Mouse (Mus musculus): ENCODE measurements around the gene Txn1. TPM values are rescaled to one million over a fixed set of nuclear protein-coding genes. Genes with fewer than 3 reads are reported as not detected.

Txn1 gene
- polyA plus RNA-seq, 1 experiment from 2014 or later: 294 TPM

DNA sequence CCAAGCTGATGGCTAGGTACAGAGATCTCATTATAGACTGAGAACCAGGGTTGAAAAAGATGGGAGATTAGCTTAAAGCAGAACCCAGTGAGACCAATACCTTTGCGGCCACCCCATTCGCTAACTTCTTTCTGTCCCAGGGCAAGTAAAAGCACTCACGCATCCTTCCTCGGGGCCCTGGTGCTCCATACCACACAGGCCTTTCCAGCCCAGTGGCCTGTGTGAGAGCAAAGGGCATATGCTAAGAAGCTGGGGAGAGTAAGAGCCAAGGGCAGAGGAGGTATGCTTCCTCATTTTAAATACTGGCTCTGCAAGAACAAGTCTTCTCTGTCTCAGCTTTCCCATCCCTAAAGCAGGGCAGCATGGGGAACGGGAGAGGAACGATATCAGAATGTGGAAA is 6.3 kb downstream of the Txn1 start:
- Histone ChIP-seq H3K9ac (replicated peaks; ENCODE audit: low read depth, low read length) (no peak overlapping the region), H3K36me3 (ENCODE audit: control insufficient read depth, insufficient read depth, low read length) (peaks cover 15% of the 10 kb centered on the region), H3K4me1 (ENCODE audit: control insufficient read depth, insufficient read depth, low read length) (peaks cover 11% of the 10 kb centered on the region), H3K4me2 (ENCODE audit: low read depth, low read length) (no peak overlapping the region), H3K27ac (ENCODE audit: low read depth, low read length) (no peak overlapping the region), H3K4me3 (ENCODE audit: low read depth, low read length) (no peak overlapping the region), H3K9me3 (ENCODE audit: control insufficient read depth, low read length) (no peaks in the 10 kb centered on the region), H3K27me3 (ENCODE audit: control insufficient read depth, insufficient read depth, low read length) (no peaks in the 10 kb centered on the region)
- WGBS: 95% methylated on average over 6 of the region's 6 CpGs
- no peak for ATAC-seq (ENCODE audit: low read depth)

DNA sequence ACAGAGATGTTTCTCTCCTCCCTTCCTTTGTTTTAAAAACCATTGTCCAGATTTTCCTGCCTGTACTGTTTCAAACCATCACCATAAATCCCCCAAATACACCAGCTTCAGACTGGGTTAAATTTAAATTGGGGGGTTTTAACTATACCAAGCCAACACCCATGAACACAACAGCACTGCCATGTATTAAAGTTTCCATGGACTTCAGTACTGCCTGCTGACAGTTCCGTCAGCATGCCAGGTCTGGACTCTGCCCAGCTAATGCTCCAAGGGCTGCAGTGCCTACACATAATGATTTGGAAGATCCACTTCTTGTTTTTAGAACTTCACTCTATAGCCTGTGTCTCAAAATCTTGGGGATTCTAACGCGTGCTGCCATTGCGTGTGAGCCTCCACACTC is 8.7 kb downstream of the Txn1 start:
- no peak overlapping the region for H3K4me2 ChIP-seq (ENCODE audit: low read depth, low read length)
- H3K27me3 ChIP-seq (ENCODE audit: control insufficient read depth, insufficient read depth, low read length): no peaks in the 10 kb centered on the region
- H3K9me3 ChIP-seq (ENCODE audit: control insufficient read depth, low read length): no peaks in the 10 kb centered on the region
- H3K27ac ChIP-seq (ENCODE audit: low read depth, low read length): no peak overlapping the region
- H3K9ac ChIP-seq (replicated peaks; ENCODE audit: low read depth, low read length): no peak overlapping the region
- 98% methylated on average over 4 of the region's 4 CpGs for WGBS
- H3K4me3 ChIP-seq (ENCODE audit: low read depth, low read length): no peak overlapping the region
- H3K36me3 ChIP-seq (ENCODE audit: control insufficient read depth, insufficient read depth, low read length): peaks cover 15% of the 10 kb centered on the region
- ATAC-seq (ENCODE audit: low read depth): no peak
- no peaks in the 10 kb centered on the region for H3K4me1 ChIP-seq (ENCODE audit: control insufficient read depth, insufficient read depth, low read length)

DNA sequence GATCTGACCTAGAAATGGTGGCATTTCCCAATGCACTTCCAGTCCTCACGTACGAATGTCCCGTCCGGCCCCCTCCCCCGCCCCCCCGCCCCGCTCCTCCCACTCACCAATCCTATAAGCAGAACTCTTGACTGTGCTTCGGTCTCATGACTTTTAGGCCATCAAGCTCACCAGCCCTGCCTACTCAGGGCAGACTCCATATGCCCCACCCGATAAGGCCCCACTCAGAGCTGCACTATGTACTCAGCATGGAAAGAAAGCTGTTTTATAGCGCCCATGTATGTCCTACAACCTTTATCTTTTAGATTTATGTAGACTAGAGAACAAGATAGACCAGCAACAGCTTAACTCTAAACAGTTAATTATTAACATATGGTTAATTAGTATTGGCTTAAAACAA is 9.2 kb downstream of the Txn1 start:
- no peak for ATAC-seq (ENCODE audit: low read depth)
- Histone ChIP-seq H3K36me3 (ENCODE audit: control insufficient read depth, insufficient read depth, low read length) (peaks cover 15% of the 10 kb centered on the region), H3K27me3 (ENCODE audit: control insufficient read depth, insufficient read depth, low read length) (no peaks in the 10 kb centered on the region), H3K4me3 (ENCODE audit: low read depth, low read length) (no peak overlapping the region), H3K9ac (replicated peaks; ENCODE audit: low read depth, low read length) (no peak overlapping the region), H3K27ac (ENCODE audit: low read depth, low read length) (no peak overlapping the region), H3K4me2 (ENCODE audit: low read depth, low read length) (no peak overlapping the region), H3K4me1 (ENCODE audit: control insufficient read depth, insufficient read depth, low read length) (no peaks in the 10 kb centered on the region), H3K9me3 (ENCODE audit: control insufficient read depth, low read length) (no peaks in the 10 kb centered on the region)
- WGBS: 90% methylated on average over 10 of the region's 10 CpGs

DNA sequence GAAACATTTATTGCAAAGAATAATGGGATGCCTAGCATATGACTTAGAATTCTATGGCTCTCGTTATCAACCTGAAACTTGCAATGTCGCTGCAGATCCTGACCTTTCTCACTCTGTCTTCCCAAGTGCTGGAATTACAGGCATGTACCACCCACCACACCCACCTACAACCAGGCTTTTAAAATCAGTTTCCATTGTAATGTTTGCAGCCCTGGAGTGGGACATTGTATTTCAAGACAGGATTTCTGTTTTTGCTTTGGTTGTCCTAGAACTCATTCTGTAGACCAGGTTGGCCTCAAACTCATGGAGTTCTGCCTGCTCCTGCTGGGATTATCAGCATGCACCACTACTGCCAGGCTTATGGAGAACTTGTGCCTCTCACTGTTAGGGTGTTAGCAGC is 13.3 kb downstream of the Txn1 start:
- no peaks in the 10 kb centered on the region for H3K4me1 ChIP-seq (ENCODE audit: control insufficient read depth, insufficient read depth, low read length)
- no peak for ATAC-seq (ENCODE audit: low read depth)
- H3K27ac ChIP-seq (ENCODE audit: low read depth, low read length): no peak overlapping the region
- H3K9me3 ChIP-seq (ENCODE audit: control insufficient read depth, low read length): no peaks in the 10 kb centered on the region
- 95% methylated on average over 2 of the region's 2 CpGs for WGBS
- H3K36me3 ChIP-seq (ENCODE audit: control insufficient read depth, insufficient read depth, low read length): no peaks in the 10 kb centered on the region
- no peaks in the 10 kb centered on the region for H3K27me3 ChIP-seq (ENCODE audit: control insufficient read depth, insufficient read depth, low read length)
- no peak overlapping the region for H3K4me3 ChIP-seq (ENCODE audit: low read depth, low read length)
- H3K9ac ChIP-seq (replicated peaks; ENCODE audit: low read depth, low read length): no peak overlapping the region
- H3K4me2 ChIP-seq (ENCODE audit: low read depth, low read length): no peak overlapping the region

DNA sequence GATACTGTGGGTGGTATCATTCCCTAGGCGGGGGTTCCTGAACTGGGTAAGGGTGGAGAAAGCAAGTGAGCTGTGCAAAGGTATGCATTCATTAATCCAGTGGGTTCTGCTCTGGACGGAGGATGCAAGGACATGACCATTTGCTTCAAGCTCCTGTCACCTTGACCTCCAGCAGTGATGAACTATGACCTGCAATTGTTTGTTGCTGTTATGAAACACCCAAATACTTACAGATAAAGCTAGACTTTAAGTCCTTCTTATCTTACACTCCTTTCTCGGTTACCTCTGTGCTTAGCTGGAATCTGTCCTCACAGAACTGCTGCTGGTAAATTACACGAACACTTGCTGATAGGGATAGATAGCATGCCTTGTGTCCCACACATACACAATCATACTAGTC is 15.6 kb downstream of the Txn1 start:
- no peak overlapping the region for H3K27ac ChIP-seq (ENCODE audit: low read depth, low read length)
- no peaks in the 10 kb centered on the region for H3K36me3 ChIP-seq (ENCODE audit: control insufficient read depth, insufficient read depth, low read length)
- H3K4me2 ChIP-seq (ENCODE audit: low read depth, low read length): no peak overlapping the region
- no peaks in the 10 kb centered on the region for H3K9me3 ChIP-seq (ENCODE audit: control insufficient read depth, low read length)
- no peak overlapping the region for H3K9ac ChIP-seq (replicated peaks; ENCODE audit: low read depth, low read length)
- H3K27me3 ChIP-seq (ENCODE audit: control insufficient read depth, insufficient read depth, low read length): no peaks in the 10 kb centered on the region
- WGBS: 91% methylated on average over 4 of the region's 4 CpGs
- ATAC-seq (ENCODE audit: low read depth): no peak
- H3K4me1 ChIP-seq (ENCODE audit: control insufficient read depth, insufficient read depth, low read length): no peaks in the 10 kb centered on the region
- no peak overlapping the region for H3K4me3 ChIP-seq (ENCODE audit: low read depth, low read length)

DNA sequence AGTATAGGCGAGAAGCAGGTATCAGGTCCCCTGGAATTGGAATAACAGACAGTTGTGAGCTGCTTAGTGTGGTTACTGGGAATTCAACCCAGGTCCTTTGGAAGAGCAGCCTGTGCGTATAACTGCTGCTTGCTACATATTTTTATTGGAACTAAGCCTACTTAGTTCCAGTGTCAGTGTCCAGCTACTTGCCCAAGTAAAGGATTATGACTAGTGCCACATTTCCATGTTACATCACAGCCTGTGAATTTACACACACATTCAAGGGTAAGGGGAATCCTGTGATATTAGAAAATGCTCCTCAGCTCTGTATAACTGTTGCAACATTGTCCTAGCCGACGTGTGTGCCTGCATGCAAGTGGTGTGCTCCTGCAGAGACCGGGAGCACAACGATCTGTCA is 18.9 kb downstream of the Txn1 start:
- Histone ChIP-seq H3K9me3 (ENCODE audit: control insufficient read depth, low read length) (no peaks in the 10 kb centered on the region; the same call in 1 of the 2 replicates), H3K9ac (replicated peaks; ENCODE audit: low read depth, low read length) (no peak overlapping the region), H3K27me3 (ENCODE audit: control insufficient read depth, insufficient read depth, low read length) (no peaks in the 10 kb centered on the region), H3K4me3 (ENCODE audit: low read depth, low read length) (no peak overlapping the region), H3K27ac (ENCODE audit: low read depth, low read length) (no peak overlapping the region), H3K36me3 (ENCODE audit: control insufficient read depth, insufficient read depth, low read length) (no peaks in the 10 kb centered on the region), H3K4me2 (ENCODE audit: low read depth, low read length) (no peak overlapping the region), H3K4me1 (ENCODE audit: control insufficient read depth, insufficient read depth, low read length) (no peaks in the 10 kb centered on the region)
- WGBS: 90% methylated on average over 6 of the region's 6 CpGs
- no peak for ATAC-seq (ENCODE audit: low read depth)

DNA sequence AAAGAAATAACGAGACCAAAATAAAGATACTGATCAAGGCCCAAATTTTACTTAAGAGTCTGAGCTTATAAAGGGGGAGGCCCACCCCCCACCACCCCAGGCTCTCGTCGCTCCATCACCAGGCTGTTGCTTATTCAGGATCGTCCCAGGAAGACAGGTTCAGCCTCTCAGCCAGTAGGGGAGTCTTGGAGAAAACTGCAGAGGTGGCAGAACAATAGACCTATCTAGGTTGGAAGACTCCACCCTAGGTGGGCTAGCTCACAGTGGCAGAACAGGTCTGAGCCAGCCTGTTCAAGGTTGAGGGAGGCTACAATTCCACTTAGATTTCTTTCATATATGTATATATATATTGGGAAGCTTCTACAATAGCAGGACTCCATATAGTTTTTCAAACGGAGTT is 22.0 kb downstream of the Txn1 start:
- H3K4me2 ChIP-seq (ENCODE audit: low read depth, low read length): no peak overlapping the region
- H3K27me3 ChIP-seq (ENCODE audit: control insufficient read depth, insufficient read depth, low read length): no peaks in the 10 kb centered on the region
- no peak overlapping the region for H3K9ac ChIP-seq (replicated peaks; ENCODE audit: low read depth, low read length)
- no peaks in the 10 kb centered on the region for H3K4me1 ChIP-seq (ENCODE audit: control insufficient read depth, insufficient read depth, low read length)
- H3K4me3 ChIP-seq (ENCODE audit: low read depth, low read length): no peak overlapping the region
- no peak for ATAC-seq (ENCODE audit: low read depth)
- H3K9me3 ChIP-seq (ENCODE audit: control insufficient read depth, low read length): no peaks in the 10 kb centered on the region; the same call in 1 of the 2 replicates
- 79% methylated on average over 5 of the region's 5 CpGs for WGBS
- no peak overlapping the region for H3K27ac ChIP-seq (ENCODE audit: low read depth, low read length)
- H3K36me3 ChIP-seq (ENCODE audit: control insufficient read depth, insufficient read depth, low read length): no peaks in the 10 kb centered on the region

DNA sequence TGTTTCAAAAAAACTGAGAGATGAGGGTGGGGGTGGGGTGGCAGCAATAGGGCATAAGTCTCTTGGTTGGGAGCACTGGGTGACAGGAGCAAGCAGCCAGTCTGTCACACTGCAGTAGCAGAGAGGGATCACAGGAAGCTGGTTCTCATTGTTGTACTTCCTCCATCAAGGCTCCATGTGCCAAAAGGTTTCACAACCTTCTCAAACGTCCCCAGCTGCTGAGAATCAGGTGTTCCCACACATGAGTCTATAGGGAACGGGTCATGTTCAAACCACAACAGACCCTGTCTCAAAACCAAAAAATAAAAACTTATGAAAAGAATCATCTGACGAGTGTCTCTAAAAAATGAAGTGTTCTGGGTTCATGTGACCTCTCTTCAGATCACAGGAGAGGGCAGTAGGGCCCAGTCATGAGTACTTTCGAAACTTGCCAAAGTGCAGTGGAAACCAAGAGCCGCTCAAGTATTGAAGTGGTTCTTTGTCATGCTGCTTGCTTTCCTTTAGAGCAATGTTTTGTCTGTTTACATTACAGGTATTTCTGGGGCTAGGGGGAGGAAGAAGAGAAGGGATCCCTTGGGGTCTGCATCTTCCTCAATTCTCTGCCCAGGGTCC is 25.5 kb downstream of the Txn1 start:
- H3K4me3 ChIP-seq (ENCODE audit: low read depth, low read length): no peak overlapping the region
- no peak overlapping the region for H3K4me2 ChIP-seq (ENCODE audit: low read depth, low read length)
- H3K4me1 ChIP-seq (ENCODE audit: control insufficient read depth, insufficient read depth, low read length): no peaks in the 10 kb centered on the region
- H3K36me3 ChIP-seq (ENCODE audit: control insufficient read depth, insufficient read depth, low read length): no peaks in the 10 kb centered on the region
- 83% methylated on average over 5 of the region's 5 CpGs for WGBS
- H3K9ac ChIP-seq (replicated peaks; ENCODE audit: low read depth, low read length): no peak overlapping the region
- no peak overlapping the region for H3K27ac ChIP-seq (ENCODE audit: low read depth, low read length)
- no peaks in the 10 kb centered on the region for H3K27me3 ChIP-seq (ENCODE audit: control insufficient read depth, insufficient read depth, low read length)
- H3K9me3 ChIP-seq (ENCODE audit: control insufficient read depth, low read length): no peaks in the 10 kb centered on the region; the same call in 1 of the 2 replicates
- ATAC-seq (ENCODE audit: low read depth): no peak

DNA sequence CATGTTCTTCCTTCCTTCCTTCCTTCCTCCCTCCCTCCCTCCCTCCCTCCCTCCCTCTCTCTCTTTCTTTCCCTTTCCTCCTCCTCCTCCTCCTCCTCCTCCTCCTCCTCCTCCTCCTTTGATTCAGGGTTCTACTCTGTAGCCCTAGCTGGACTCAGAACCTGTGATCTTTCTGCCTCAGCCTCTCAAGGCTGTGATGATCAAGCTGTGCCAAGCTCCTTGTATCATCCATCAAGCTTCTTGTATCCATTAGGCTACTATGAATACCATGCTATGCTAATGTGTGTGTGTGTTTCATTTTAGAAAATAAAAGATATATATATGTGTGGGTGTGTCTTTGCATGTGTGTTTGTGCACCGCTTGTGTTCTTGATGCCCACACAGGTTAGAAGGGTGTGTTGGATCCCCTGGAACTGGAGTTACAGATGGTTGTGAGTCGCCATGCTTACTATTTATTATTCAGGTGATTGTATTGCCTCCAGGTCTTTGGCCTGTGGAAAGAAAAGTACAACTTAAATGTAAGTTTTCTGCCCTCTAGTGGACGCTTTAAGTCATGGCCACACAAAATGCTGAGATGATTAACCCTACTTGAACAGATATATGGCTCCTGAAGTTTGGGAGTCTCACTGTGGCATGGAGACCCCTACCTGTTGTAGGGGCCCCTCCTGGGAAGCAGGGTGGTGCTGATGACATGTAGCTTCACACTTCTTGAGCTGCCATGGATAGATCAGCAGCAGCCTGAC is 28.6 kb downstream of the Txn1 start:
- H3K9me3 ChIP-seq (ENCODE audit: control insufficient read depth, low read length): no peaks in the 10 kb centered on the region; the same call in 1 of the 2 replicates
- H3K9ac ChIP-seq (replicated peaks; ENCODE audit: low read depth, low read length): no peak overlapping the region
- no peaks in the 10 kb centered on the region for H3K4me1 ChIP-seq (ENCODE audit: control insufficient read depth, insufficient read depth, low read length)
- no peaks in the 10 kb centered on the region for H3K36me3 ChIP-seq (ENCODE audit: control insufficient read depth, insufficient read depth, low read length)
- H3K27me3 ChIP-seq (ENCODE audit: control insufficient read depth, insufficient read depth, low read length): no peaks in the 10 kb centered on the region
- H3K4me2 ChIP-seq (ENCODE audit: low read depth, low read length): no peak overlapping the region
- no peak overlapping the region for H3K4me3 ChIP-seq (ENCODE audit: low read depth, low read length)
- peak; percentile 68 for ATAC-seq (ENCODE audit: low read depth)
- no peak overlapping the region for H3K27ac ChIP-seq (ENCODE audit: low read depth, low read length)
- WGBS: 24% methylated on average over 3 of the region's 3 CpGs

All from neural tube, embryonic 14.5 days (tissue).